Mouse (Mus musculus): ENCODE results near the gene Olfr1331.
"Not testable (repeated sequence)": the region's sequence is repeated elsewhere in the genome, so short reads cannot be mapped to it uniquely, and the experiment has no call there.

Olfr1331 gene

GRCm38 (mm10) chr4:118864349-118864748, at the start of gene Olfr1331:
Gene Olfr1331, plus strand, starts transcription at chr4:118864649.
- no peak for DNase-seq (ENCODE audit: low read depth, low spot score)

- no peak for DNase-seq (ENCODE audit: low read depth, low spot score)
These were observed 45.5 kb upstream of the Olfr1331 start for GRCm38 (mm10) chr4:118818921-118819320.

- no peak for DNase-seq (ENCODE audit: low read depth, low spot score)
These were observed 28.3 kb upstream of the Olfr1331 start, which contains the start of gene Olfr1333 for GRCm38 (mm10) chr4:118836179-118836578. Gene Olfr1333, minus strand, starts transcription at chr4:118836279.

- no peak for DNase-seq (ENCODE audit: low read depth, low spot score)
These were observed 2.7 kb upstream of the Olfr1331 start for GRCm38 (mm10) chr4:118861791-118862190.

GRCm38 (mm10) chr4:118862704-118863103, 1.7 kb upstream of the Olfr1331 start:
- no peak for DNase-seq (ENCODE audit: low read depth, low spot score)

- no peak for DNase-seq (ENCODE audit: low read depth, low spot score)
These were observed 3.1 kb downstream of the Olfr1331 start for GRCm38 (mm10) chr4:118867566-118867965.

- no peak for DNase-seq (ENCODE audit: low read depth, low spot score)
These were observed 23.8 kb downstream of the Olfr1331 start, which contains the start of gene Olfr1330 for GRCm38 (mm10) chr4:118888297-118888696. Gene Olfr1330, plus strand, starts transcription at chr4:118888597.

- DNase-seq (ENCODE audit: low read depth, low spot score), result no peak
These were observed 37.5 kb downstream of the Olfr1331 start for GRCm38 (mm10) chr4:118901981-118902380.

GRCm38 (mm10) chr4:118917365-118917764, 52.9 kb downstream of the Olfr1331 start, which contains the start of gene Olfr1329:
Gene Olfr1329, minus strand, starts transcription at chr4:118917465.
- DNase-seq (ENCODE audit: low read depth, low spot score), result not testable (repeated sequence)

Data from mesoderm, embryonic 11.5 days (tissue).